Mouse (Mus musculus): ENCODE results near the gene Fhl2. TPM values are rescaled to one million over a fixed set of nuclear protein-coding genes. Genes with fewer than 3 reads are reported as not detected.

The Fhl2 gene
- total and polyA plus RNA-seq, 3 experiments = 0.22 TPM; not detected in 2

DNA sequence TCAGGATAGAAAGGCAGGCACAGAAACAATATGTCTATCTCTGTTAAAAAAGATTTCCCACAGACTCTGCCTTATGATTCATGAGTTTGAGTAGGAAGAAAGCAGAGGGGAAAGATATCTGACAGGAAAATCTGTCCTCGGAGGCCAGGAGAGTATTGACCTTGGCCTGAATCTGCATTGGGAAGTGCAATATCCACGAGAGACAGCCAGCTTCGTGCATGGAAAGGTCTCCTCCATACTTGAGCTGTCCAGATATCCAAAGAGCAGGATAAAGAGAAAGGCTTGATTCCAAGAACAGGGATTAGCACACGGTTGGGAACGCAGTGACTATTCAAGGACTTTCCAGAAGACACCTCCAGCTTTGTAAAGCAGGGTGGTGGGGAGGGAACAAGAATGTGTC is 43.2 kb downstream of the Fhl2 start:
- Histone ChIP-seq H3K4me3 (ENCODE audit: low read depth, low read length) (no peak overlapping the region), H3K9me3 (replicated peaks) (no peaks in the 10 kb centered on the region), H3K27me3 (ENCODE audit: insufficient read depth, low read length) (peaks cover 15% of the 10 kb centered on the region), H3K4me1 (ENCODE audit: insufficient read depth, low read depth, low read length) (no peaks in the 10 kb centered on the region), H3K36me3 (replicated peaks) (no peaks in the 10 kb centered on the region)
- TF ChIP-seq CTCF (IDR thresholded peaks at IDR 0.05; ENCODE audit: low read depth, low read length) (no peak), GATA2 (IDR thresholded peaks at IDR 0.05; ENCODE audit: borderline replicate concordance, low read depth, low read length) (no peak), TAL1 (conservative IDR thresholded peaks at IDR 0.05; ENCODE audit: low read depth, low read length) (no peak), GATA1 (IDR thresholded peaks at IDR 0.05; ENCODE audit: borderline replicate concordance, low read length) (no peak)
- no peak for ATAC-seq (ENCODE audit: extremely low read depth, insufficient number of reproducible peaks, low FRiP score, poor library complexity, severe bottlenecking)
- no peak for DNase-seq (ENCODE audit: low spot score)

GRCm38 (mm10) chr1:43152626-43153025 is 44.2 kb downstream of the Fhl2 start:
- Histone ChIP-seq H3K36me3 (replicated peaks) (no peaks in the 10 kb centered on the region), H3K27me3 (ENCODE audit: insufficient read depth, low read length) (peaks cover 18% of the 10 kb centered on the region), H3K9me3 (replicated peaks) (no peaks in the 10 kb centered on the region), H3K4me1 (ENCODE audit: insufficient read depth, low read depth, low read length) (no peaks in the 10 kb centered on the region), H3K4me3 (ENCODE audit: low read depth, low read length) (no peak overlapping the region)
- no peak for ATAC-seq (ENCODE audit: extremely low read depth, insufficient number of reproducible peaks, low FRiP score, poor library complexity, severe bottlenecking)
- no peak for DNase-seq (ENCODE audit: low spot score)
- TF ChIP-seq GATA2 (IDR thresholded peaks at IDR 0.05; ENCODE audit: borderline replicate concordance, low read depth, low read length) = no peak
- no peak for TF ChIP-seq TAL1 (conservative IDR thresholded peaks at IDR 0.05; ENCODE audit: low read depth, low read length)
- TF ChIP-seq GATA1 (IDR thresholded peaks at IDR 0.05; ENCODE audit: borderline replicate concordance, low read length) = no peak
- TF ChIP-seq CTCF (IDR thresholded peaks at IDR 0.05; ENCODE audit: low read depth, low read length) = no peak
- no peak for TF ChIP-seq POLR2AphosphoS5 (IDR thresholded peaks at IDR 0.05; ENCODE audit: insufficient replicate concordance, low read depth, low read length)

DNA sequence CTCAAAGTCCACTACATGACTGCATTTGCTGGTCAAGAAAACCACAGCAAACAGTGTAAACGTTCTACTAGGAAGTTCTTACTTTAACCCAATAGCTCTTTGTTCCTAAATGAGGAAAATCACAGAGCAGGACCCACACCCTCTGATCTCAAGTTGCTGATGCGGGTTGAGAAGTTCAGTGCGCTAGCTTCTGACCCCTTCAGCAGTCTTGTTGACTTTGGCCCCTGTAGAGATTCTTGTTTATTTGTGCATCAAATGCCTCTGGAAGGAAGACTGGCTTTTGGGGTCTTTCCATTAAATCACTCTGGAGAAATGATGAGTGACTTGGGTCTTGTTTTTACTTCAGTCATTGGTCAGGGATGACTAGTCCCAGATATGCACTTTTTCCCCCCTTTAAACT is 46.6 kb downstream of the Fhl2 start:
- H3K4me3 ChIP-seq (ENCODE audit: low read depth, low read length) = no peak overlapping the region
- H3K36me3 ChIP-seq (replicated peaks) = no peaks in the 10 kb centered on the region
- no peak for TF ChIP-seq TAL1 (conservative IDR thresholded peaks at IDR 0.05; ENCODE audit: low read depth, low read length)
- TF ChIP-seq CTCF (IDR thresholded peaks at IDR 0.05; ENCODE audit: low read depth, low read length) = no peak
- TF ChIP-seq GATA1 (IDR thresholded peaks at IDR 0.05; ENCODE audit: borderline replicate concordance, low read length) = no peak
- no peak for TF ChIP-seq GATA2 (IDR thresholded peaks at IDR 0.05; ENCODE audit: borderline replicate concordance, low read depth, low read length)
- no peak for TF ChIP-seq POLR2AphosphoS5 (IDR thresholded peaks at IDR 0.05; ENCODE audit: insufficient replicate concordance, low read depth, low read length)
- DNase-seq (ENCODE audit: low spot score) (no peak), ATAC-seq (ENCODE audit: extremely low read depth, insufficient number of reproducible peaks, low FRiP score, poor library complexity, severe bottlenecking) (no peak)
- peaks cover 23% of the 10 kb centered on the region for H3K27me3 ChIP-seq (ENCODE audit: insufficient read depth, low read length)
- no peaks in the 10 kb centered on the region for H3K9me3 ChIP-seq (replicated peaks)
- H3K4me1 ChIP-seq (ENCODE audit: insufficient read depth, low read depth, low read length) = peaks cover 9% of the 10 kb centered on the region

DNA sequence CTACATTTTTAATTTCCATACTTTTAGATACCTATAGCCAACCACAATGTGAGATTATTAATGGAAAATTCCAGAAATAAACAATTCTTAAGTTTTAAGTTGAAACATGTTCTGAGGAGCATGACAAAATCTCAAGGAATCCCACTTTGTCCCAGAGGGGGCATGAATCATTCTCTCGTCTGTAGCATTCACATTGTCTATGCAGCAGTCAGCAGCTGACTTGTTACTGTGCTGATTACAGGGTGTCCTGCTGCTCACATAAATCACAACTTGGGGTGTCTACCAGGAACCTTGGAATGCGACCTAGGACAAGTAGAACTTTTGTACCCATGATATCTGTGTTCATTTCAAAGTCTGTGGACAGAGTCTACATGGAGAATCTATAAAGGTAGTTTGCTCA is 49.3 kb downstream of the Fhl2 start:
- Histone ChIP-seq H3K9me3 (replicated peaks) (no peaks in the 10 kb centered on the region), H3K4me1 (ENCODE audit: insufficient read depth, low read depth, low read length) (peaks cover 15% of the 10 kb centered on the region), H3K36me3 (replicated peaks) (no peaks in the 10 kb centered on the region), H3K27me3 (ENCODE audit: insufficient read depth, low read length) (peaks cover 18% of the 10 kb centered on the region), H3K4me3 (ENCODE audit: low read depth, low read length) (no peak overlapping the region)
- no peak for TF ChIP-seq TAL1 (conservative IDR thresholded peaks at IDR 0.05; ENCODE audit: low read depth, low read length)
- no peak for TF ChIP-seq CTCF (IDR thresholded peaks at IDR 0.05; ENCODE audit: low read depth, low read length)
- TF ChIP-seq POLR2AphosphoS5 (IDR thresholded peaks at IDR 0.05; ENCODE audit: insufficient replicate concordance, low read depth, low read length) = no peak
- no peak for TF ChIP-seq GATA1 (IDR thresholded peaks at IDR 0.05; ENCODE audit: borderline replicate concordance, low read length)
- no peak for TF ChIP-seq GATA2 (IDR thresholded peaks at IDR 0.05; ENCODE audit: borderline replicate concordance, low read depth, low read length)
- no peak for DNase-seq (ENCODE audit: low spot score)
- ATAC-seq (ENCODE audit: extremely low read depth, insufficient number of reproducible peaks, low FRiP score, poor library complexity, severe bottlenecking) = no peak

DNA sequence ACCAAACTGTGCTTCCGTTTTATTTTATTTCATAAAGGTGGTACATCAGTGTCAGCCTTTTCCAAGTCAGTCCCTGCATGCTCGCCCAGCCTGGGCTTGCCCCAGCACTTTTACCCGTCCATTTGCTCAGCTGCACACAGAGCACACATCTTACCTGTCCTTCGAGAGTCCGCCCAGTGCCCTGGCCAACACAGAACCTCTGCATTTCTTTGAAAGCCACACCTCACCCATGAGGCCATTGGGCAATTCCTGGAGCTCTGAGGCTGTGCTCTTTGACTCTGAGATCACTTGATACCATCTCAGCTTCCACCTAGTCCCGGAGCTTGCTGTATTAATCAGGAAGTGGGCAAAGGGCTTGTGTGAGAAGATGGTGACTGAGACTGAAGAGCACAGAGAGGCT is 51.4 kb downstream of the Fhl2 start:
- no peak for DNase-seq (ENCODE audit: low spot score)
- peaks cover 21% of the 10 kb centered on the region for H3K4me1 ChIP-seq (ENCODE audit: insufficient read depth, low read depth, low read length)
- peaks cover 12% of the 10 kb centered on the region for H3K27me3 ChIP-seq (ENCODE audit: insufficient read depth, low read length)
- no peak for TF ChIP-seq POLR2AphosphoS5 (IDR thresholded peaks at IDR 0.05; ENCODE audit: insufficient replicate concordance, low read depth, low read length)
- TF ChIP-seq CTCF (IDR thresholded peaks at IDR 0.05; ENCODE audit: low read depth, low read length) = no peak
- no peak for TF ChIP-seq GATA2 (IDR thresholded peaks at IDR 0.05; ENCODE audit: borderline replicate concordance, low read depth, low read length)
- TF ChIP-seq GATA1 (IDR thresholded peaks at IDR 0.05; ENCODE audit: borderline replicate concordance, low read length) = no peak
- TF ChIP-seq TAL1 (conservative IDR thresholded peaks at IDR 0.05; ENCODE audit: low read depth, low read length) = no peak
- ATAC-seq (ENCODE audit: extremely low read depth, insufficient number of reproducible peaks, low FRiP score, poor library complexity, severe bottlenecking) = no peak; the same call in 1 of the 2 replicates
- H3K4me3 ChIP-seq (ENCODE audit: low read depth, low read length) = no peak overlapping the region
- no peaks in the 10 kb centered on the region for H3K9me3 ChIP-seq (replicated peaks)
- H3K36me3 ChIP-seq (replicated peaks) = no peaks in the 10 kb centered on the region

- DNase-seq (ENCODE audit: low spot score) (no peak), ATAC-seq (ENCODE audit: extremely low read depth, insufficient number of reproducible peaks, low FRiP score, poor library complexity, severe bottlenecking) (no peak)
- TF ChIP-seq CTCF (IDR thresholded peaks at IDR 0.05; ENCODE audit: low read depth, low read length) (no peak), GATA1 (IDR thresholded peaks at IDR 0.05; ENCODE audit: borderline replicate concordance, low read length) (no peak), POLR2AphosphoS5 (IDR thresholded peaks at IDR 0.05; ENCODE audit: insufficient replicate concordance, low read depth, low read length) (no peak), GATA2 (IDR thresholded peaks at IDR 0.05; ENCODE audit: borderline replicate concordance, low read depth, low read length) (no peak), TAL1 (conservative IDR thresholded peaks at IDR 0.05; ENCODE audit: low read depth, low read length) (no peak)
- Histone ChIP-seq H3K9me3 (replicated peaks) (no peaks in the 10 kb centered on the region), H3K4me3 (ENCODE audit: low read depth, low read length) (no peak overlapping the region), H3K27me3 (ENCODE audit: insufficient read depth, low read length) (peaks cover 12% of the 10 kb centered on the region), H3K4me1 (ENCODE audit: insufficient read depth, low read depth, low read length) (peaks cover 21% of the 10 kb centered on the region), H3K36me3 (replicated peaks) (no peaks in the 10 kb centered on the region)
These were observed 52.4 kb downstream of the Fhl2 start for GRCm38 (mm10) chr1:43144338-43144906.

Measured in G1E (cell line).